Mouse (Mus musculus): ENCODE measurements at regions not wholly inside any gene's neighbourhood (a gene's known extent, or its start where the extent isn't known, plus 50 kb on each side); places are given as distances from the start of the nearest gene placed in this dataset.

DNA sequence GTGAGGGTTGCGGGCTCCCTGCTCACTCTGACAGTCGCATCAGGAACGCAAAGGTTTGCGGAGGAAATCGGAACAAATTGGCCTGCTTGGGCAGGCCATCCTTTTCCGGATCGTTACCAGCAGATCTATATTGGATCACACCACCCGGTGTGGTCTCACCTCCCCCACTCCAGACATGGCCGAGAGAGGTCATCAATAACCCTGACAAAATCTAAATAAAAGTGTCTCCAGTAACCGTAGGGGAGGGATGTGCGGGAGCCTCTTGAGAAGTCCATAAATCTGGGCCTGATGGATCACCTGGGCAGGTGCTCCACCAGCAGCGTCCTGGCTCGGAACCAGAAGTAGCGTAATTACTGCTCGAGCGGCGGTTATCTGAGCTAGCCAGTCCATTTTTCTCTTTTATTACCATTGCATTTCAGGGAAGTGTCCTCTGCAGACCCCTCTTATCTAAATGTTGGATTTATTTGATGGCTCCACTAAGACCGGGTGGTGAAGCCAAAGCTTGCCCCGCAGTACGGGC, 249.8 kb downstream of the Matn1 start:
- Histone ChIP-seq H3K27ac (ENCODE audit: low read depth, low read length) (no peak overlapping the region), H3K9ac (no peak overlapping the region), H3K27me3 (ENCODE audit: insufficient read depth, low read length) (no peaks in the 10 kb centered on the region), H3K4me3 (ENCODE audit: low read depth, low read length) (no peak overlapping the region), H3K4me1 (ENCODE audit: insufficient read depth) (no peaks in the 10 kb centered on the region), H3K4me2 (ENCODE audit: low read depth) (no peak overlapping the region), H3K36me3 (ENCODE audit: insufficient read depth) (no peaks in the 10 kb centered on the region), H3K9me3 (ENCODE audit: low read length) (no peaks in the 10 kb centered on the region)
- TF ChIP-seq CTCF (IDR thresholded peaks at IDR 0.05; ENCODE audit: low read depth): no peak
- ATAC-seq: no peak
- WGBS: 94% methylated on average over 20 of the region's 20 CpGs
- no peak for DNase-seq

- WGBS: 90% methylated on average over 4 of the region's 4 CpGs
- no peaks in the 10 kb centered on the region for H3K36me3 ChIP-seq (ENCODE audit: insufficient read depth)
- no peak overlapping the region for H3K27ac ChIP-seq (ENCODE audit: low read depth, low read length)
- no peak overlapping the region for H3K9ac ChIP-seq
- no peak for ATAC-seq
- DNase-seq: no peak
- no peak overlapping the region for H3K4me2 ChIP-seq (ENCODE audit: low read depth)
- no peaks in the 10 kb centered on the region for H3K4me1 ChIP-seq (ENCODE audit: insufficient read depth)
- H3K27me3 ChIP-seq (ENCODE audit: insufficient read depth, low read length): no peaks in the 10 kb centered on the region
- TF ChIP-seq CTCF (IDR thresholded peaks at IDR 0.05; ENCODE audit: low read depth): no peak
- H3K9me3 ChIP-seq (ENCODE audit: low read length): no peaks in the 10 kb centered on the region
- no peak overlapping the region for H3K4me3 ChIP-seq (ENCODE audit: low read depth, low read length)
Measured at GRCm38 (mm10) chr4:131196147-131196546, 252.0 kb downstream of the Matn1 start.

DNA sequence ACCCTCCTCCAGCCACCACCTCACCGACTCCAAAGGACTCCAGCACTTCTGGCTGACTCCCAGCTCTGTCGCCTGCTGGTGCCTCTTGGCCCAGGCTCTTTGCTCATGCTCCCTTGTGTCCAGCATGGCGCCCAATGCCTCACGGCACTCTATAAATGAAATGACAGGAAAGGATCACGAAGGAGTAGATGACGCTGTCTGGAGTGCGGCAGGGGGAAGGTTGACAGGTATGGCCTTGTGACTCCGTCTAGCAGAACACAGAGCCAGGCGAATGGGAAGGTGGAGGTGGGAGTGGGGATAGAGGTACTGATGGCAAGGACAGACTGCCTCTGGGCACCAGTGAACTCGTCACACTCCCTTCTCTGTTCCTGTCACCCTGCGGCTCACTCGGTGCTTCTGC, 259.5 kb downstream of the Matn1 start:
- H3K27ac ChIP-seq (ENCODE audit: low read depth, low read length): no peak overlapping the region
- ATAC-seq (no peak), DNase-seq (no peak)
- H3K27me3 ChIP-seq (ENCODE audit: insufficient read depth, low read length): no peaks in the 10 kb centered on the region
- 92% methylated on average over 12 of the region's 12 CpGs for WGBS
- no peak for TF ChIP-seq CTCF (IDR thresholded peaks at IDR 0.05; ENCODE audit: low read depth)
- no peaks in the 10 kb centered on the region; the same call in 1 of the 2 replicates for H3K4me1 ChIP-seq (ENCODE audit: insufficient read depth)
- H3K36me3 ChIP-seq (ENCODE audit: insufficient read depth): no peaks in the 10 kb centered on the region
- no peaks in the 10 kb centered on the region for H3K9me3 ChIP-seq (ENCODE audit: low read length)
- no peak overlapping the region for H3K4me2 ChIP-seq (ENCODE audit: low read depth)
- H3K9ac ChIP-seq: no peak overlapping the region
- H3K4me3 ChIP-seq (ENCODE audit: low read depth, low read length): no peak overlapping the region

GRCm38 (mm10) chr4:131204722-131205121, 260.5 kb downstream of the Matn1 start:
- Histone ChIP-seq H3K9ac (no peak overlapping the region), H3K4me1 (ENCODE audit: insufficient read depth) (no peaks in the 10 kb centered on the region; the same call in 1 of the 2 replicates), H3K9me3 (ENCODE audit: low read length) (no peaks in the 10 kb centered on the region), H3K27me3 (ENCODE audit: insufficient read depth, low read length) (no peaks in the 10 kb centered on the region), H3K36me3 (ENCODE audit: insufficient read depth) (no peaks in the 10 kb centered on the region), H3K4me2 (ENCODE audit: low read depth) (no peak overlapping the region), H3K4me3 (ENCODE audit: low read depth, low read length) (no peak overlapping the region), H3K27ac (ENCODE audit: low read depth, low read length) (no peak overlapping the region)
- no peak for TF ChIP-seq CTCF (IDR thresholded peaks at IDR 0.05; ENCODE audit: low read depth)
- WGBS: 93% methylated on average over 3 of the region's 3 CpGs
- ATAC-seq: no peak
- no peak for DNase-seq

DNA sequence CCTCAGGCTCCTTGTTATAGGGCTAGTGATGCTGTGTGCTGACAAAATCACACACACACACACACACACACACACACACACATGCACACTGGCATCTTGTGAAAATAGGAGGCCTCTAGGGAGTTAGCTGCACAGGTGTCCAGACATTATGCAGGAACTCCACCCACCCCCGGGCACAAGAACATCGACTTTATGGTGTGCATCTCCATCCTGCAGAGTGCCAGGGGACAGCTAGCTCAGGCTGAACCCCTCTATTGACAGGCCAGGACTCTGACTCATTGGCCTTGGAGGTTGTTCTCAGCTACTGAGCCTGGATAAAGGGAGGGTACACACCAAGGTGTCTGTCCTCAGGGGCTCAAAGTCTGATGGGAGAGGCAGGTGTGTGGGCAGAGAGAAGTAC, 260.9 kb downstream of the Matn1 start:
- Histone ChIP-seq H3K9ac (no peak overlapping the region), H3K27ac (ENCODE audit: low read depth, low read length) (no peak overlapping the region), H3K4me2 (ENCODE audit: low read depth) (no peak overlapping the region), H3K36me3 (ENCODE audit: insufficient read depth) (no peaks in the 10 kb centered on the region), H3K4me3 (ENCODE audit: low read depth, low read length) (no peak overlapping the region), H3K27me3 (ENCODE audit: insufficient read depth, low read length) (no peaks in the 10 kb centered on the region), H3K9me3 (ENCODE audit: low read length) (no peaks in the 10 kb centered on the region), H3K4me1 (ENCODE audit: insufficient read depth) (no peaks in the 10 kb centered on the region; the same call in 1 of the 2 replicates)
- 89% methylated on average over 2 of the region's 2 CpGs for WGBS
- DNase-seq (no peak), ATAC-seq (no peak)
- no peak for TF ChIP-seq CTCF (IDR thresholded peaks at IDR 0.05; ENCODE audit: low read depth)

DNA sequence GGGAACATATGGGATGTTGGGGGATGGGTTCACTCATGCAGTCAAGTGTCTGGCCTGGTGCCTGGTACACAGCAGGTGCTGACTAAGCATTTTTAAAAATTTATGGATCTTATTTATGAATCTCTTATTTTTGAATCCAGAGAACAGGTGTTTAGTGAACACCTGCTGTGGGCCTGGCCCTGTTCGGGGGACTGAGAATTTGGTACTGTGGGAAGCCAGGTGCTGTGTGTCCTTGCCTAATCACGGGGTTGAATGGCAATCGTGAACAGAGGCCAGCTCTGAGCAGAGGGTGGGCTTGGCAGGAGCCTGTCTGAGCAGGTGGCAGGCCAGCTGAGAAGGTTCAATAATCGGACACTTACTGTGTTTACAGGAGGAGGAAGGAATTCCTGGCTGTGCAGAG, 261.5 kb downstream of the Matn1 start:
- WGBS: 27% methylated on average over 4 of the region's 4 CpGs
- no peak for TF ChIP-seq CTCF (IDR thresholded peaks at IDR 0.05; ENCODE audit: low read depth)
- no peaks in the 10 kb centered on the region; the same call in 1 of the 2 replicates for H3K4me1 ChIP-seq (ENCODE audit: insufficient read depth)
- no peaks in the 10 kb centered on the region for H3K36me3 ChIP-seq (ENCODE audit: insufficient read depth)
- peak; percentile 31 for DNase-seq
- H3K9ac ChIP-seq: no peak overlapping the region
- H3K9me3 ChIP-seq (ENCODE audit: low read length): no peaks in the 10 kb centered on the region
- H3K4me2 ChIP-seq (ENCODE audit: low read depth): no peak overlapping the region
- no peak overlapping the region for H3K27ac ChIP-seq (ENCODE audit: low read depth, low read length)
- no peak for ATAC-seq
- no peaks in the 10 kb centered on the region for H3K27me3 ChIP-seq (ENCODE audit: insufficient read depth, low read length)
- no peak overlapping the region for H3K4me3 ChIP-seq (ENCODE audit: low read depth, low read length)

GRCm38 (mm10) chr4:131206181-131206885, 262.1 kb downstream of the Matn1 start:
- DNase-seq (no peak), ATAC-seq (no peak)
- no peaks in the 10 kb centered on the region for H3K27me3 ChIP-seq (ENCODE audit: insufficient read depth, low read length)
- no peak overlapping the region for H3K4me2 ChIP-seq (ENCODE audit: low read depth)
- no peak overlapping the region for H3K9ac ChIP-seq
- no peak overlapping the region for H3K4me3 ChIP-seq (ENCODE audit: low read depth, low read length)
- no peak overlapping the region for H3K27ac ChIP-seq (ENCODE audit: low read depth, low read length)
- H3K9me3 ChIP-seq (ENCODE audit: low read length): no peaks in the 10 kb centered on the region
- no peak for TF ChIP-seq CTCF (IDR thresholded peaks at IDR 0.05; ENCODE audit: low read depth)
- 67% methylated on average over 8 of the region's 8 CpGs for WGBS
- no peaks in the 10 kb centered on the region; the same call in 1 of the 2 replicates for H3K4me1 ChIP-seq (ENCODE audit: insufficient read depth)
- H3K36me3 ChIP-seq (ENCODE audit: insufficient read depth): no peaks in the 10 kb centered on the region

All from forebrain, postnatal 0 days (tissue).